Mouse (Mus musculus) hematopoietic stem cell, adult 5-6 weeks (primary cell): ENCODE data around the gene Amz2. TPM values are rescaled to one million over a fixed set of nuclear protein-coding genes. Genes with fewer than 3 reads are reported as not detected.
A peak's percentile ranks its signal among the peaks of the same experiment; 100 is the strongest.
"Not testable (repeated sequence)": the region's sequence is repeated elsewhere in the genome, so short reads cannot be mapped to it uniquely, and the experiment has no call there.

Source experiments
- ATAC-seq, 2 experiments: fragments of 125-278 bp in 1 of 2; replicated peaks in 1 of 2; 2 replicates each; pipeline ENCODE4 v1.8.0; 2016 to 2017; ENCODE audit warnings: inconsistent platforms in 2 of 2, mild to moderate bottlenecking in 2 of 2, moderate number of reproducible peaks in 2 of 2, low read depth in 1 of 2, moderate TSS enrichment in 1 of 2; ENCODE audit not compliant: low FRiP score in 2 of 2, poor library complexity in 2 of 2, severe bottlenecking in 2 of 2, insufficient read depth in 1 of 2, low TSS enrichment in 1 of 2
- total RNA-seq: library from RNA; stranded (forward); fragments of 172-1452, 232-1000 nt; gene quantifications from 2 replicates; pipeline ENCODE4 v1.2.3, GENCODE M21; 2017

Gene Amz2
- total RNA-seq, 1 experiment from 2014 or later: 80.7 TPM

DNA sequence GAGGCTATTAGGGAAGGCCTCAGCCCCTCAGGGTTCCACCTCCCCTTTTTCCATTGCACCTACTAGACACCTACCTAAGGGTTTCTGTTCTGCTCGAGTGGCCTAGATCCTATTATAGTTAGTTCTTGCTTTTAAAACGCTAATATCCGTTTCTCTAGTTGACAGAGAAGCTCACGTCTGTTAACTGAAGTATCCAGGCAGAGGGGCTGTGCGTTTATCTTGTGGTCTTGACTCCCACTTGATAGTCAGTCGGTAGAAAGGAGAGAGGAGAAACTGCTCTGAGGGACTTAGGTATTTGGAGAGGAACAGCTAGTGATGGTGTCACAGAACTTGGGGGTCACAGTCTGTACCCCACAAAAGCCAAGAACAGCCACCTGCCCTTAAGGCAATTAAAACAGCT lies 50.9 kb downstream of the Amz2 start:
- ATAC-seq: no peak

DNA sequence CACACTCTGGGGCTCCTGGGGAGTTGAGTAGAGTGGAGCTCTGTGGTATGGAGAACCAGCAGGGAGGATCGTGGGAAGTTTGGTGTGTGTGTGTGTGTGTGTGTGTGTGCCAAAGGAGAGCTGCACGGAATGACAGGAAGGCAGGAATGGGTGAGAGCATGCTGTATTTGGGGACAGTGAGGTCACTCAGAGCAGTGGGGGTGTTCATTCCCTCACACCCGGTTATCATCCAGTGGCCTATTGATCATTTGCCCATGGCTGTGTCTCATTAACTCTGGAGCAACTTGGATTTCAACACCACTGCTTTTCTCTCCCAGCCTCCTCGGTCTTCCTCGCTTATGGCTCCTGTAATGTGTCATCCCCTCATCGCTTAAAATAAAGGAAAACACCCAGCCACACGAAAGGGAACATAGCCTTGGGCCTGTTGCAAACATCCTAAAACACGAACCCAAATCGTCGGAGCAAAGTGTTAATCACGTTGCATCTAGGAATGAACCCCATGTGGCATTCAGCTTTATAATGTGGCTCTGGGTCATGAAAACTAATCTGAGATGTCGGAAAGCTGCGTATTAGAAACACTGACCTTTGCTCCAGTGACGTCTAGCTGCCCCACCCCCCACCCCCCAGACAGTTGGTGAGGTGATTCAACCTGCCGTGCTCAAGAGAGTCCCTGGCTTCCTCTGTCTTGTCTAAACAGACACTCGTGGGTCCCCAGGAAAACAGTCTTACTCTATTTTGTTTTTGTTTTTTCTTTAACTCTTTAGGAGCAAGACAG lies 52.0 kb downstream of the Amz2 start:
- no peak for ATAC-seq

DNA sequence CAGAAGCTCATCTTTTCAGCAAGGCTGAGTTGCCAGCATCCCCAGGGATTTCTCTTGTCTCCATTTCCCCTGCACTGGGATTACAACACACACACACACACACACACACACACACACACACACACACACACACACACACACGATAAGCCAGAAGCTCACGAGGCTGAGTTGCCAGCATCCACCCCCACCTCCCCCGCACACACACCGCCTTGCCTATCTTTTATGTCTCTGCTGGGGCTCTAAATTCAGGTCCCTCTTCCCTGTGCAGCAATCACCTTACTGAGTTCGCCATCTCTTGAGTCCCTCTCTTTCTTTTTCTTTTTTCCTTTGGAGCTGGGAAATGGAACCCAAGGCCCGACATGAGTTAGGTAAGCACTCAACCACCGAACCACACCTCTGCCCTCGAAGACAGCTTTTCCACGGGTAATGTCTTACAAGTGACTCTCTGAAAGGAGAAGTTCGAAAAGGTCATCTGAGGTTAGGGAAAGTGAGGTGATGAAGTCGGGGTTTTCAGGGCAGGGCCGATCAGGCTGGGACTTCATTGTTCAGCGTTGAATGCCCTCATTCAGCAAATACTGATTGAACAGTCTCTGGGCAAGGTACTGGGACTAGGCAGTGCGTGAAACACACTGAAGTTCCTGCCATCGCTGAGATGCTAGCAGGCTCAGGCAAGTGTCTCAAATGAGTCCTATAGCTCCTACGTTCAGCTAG lies 54.0 kb downstream of the Amz2 start:
- ATAC-seq: peak; percentile 59 to 80

DNA sequence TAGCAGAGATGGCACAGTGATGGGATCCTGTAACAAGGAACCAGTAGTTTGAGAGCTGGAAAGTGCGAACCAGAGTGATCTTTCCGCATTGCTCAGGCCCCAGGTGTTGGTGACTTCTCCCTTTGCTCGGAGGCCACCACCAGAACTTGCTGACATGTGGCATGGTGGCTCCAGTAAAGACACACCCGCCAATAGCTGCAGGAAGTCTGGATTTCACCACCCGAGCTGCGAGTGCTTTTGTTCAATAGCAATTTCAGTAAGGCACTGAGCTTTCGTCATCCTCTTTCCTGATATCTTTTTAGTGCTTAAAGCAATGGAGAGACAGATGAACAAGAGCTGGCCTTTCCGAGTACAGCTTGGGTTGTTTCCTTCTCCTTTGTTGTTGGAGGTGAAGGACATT lies 54.7 kb downstream of the Amz2 start:
- ATAC-seq: peak in 1 of 2 experiments; percentile 79; a peak in 2 of 4 replicates

DNA sequence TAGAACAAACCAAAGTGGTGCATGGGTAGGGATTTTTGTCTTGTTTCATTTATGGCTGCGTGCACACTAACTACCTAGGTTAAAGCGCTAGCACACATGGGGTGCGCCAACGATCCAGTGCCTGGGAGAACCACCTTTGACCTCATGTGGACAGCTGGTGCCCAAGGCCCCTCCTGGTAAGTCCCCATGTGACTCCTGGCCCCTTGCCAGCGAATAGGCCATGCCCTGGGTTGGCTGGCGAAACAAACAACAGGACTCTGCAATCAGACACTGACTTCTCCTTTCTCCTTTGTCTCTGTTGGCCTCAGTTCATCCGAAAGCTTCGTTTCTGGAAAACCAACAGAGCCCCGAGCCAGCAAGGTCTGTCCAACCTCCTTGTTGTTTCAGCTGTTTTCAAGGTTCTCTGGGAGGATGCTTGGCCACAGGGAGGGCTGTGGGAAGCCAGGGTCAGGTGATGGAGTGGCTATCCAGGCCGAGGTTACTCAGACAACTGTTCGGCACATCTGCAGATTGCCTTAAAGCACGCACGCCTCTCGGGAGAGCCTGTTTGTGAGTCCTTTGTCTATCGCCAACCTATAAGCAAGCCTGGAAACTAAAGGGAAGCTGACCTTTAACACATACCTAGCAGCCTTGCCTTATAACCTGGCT lies 59.8 kb downstream of the Amz2 start:
- peak in 1 of 2 experiments; percentile 39; a peak in 1 of 4 replicates for ATAC-seq

DNA sequence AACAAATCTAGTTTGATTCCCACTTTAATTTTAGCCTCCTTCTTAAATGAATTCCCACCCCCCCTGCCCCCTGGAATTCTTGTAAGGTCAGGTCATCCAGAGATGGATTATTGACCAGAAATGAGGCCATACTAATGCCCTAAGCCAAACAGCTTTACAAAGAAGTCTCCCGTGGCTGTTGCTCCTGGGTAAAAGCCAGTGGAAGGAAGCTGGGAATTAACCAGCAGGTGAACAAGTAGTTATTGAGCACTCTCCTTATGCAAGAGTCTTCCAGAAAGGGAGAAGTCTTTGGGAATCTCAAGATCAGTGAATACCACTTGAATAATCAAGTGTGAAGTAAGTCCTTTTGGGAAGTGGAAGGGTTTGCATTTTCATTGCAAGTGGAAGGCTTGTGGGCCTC lies 61.4 kb downstream of the Amz2 start:
- ATAC-seq: no peak

DNA sequence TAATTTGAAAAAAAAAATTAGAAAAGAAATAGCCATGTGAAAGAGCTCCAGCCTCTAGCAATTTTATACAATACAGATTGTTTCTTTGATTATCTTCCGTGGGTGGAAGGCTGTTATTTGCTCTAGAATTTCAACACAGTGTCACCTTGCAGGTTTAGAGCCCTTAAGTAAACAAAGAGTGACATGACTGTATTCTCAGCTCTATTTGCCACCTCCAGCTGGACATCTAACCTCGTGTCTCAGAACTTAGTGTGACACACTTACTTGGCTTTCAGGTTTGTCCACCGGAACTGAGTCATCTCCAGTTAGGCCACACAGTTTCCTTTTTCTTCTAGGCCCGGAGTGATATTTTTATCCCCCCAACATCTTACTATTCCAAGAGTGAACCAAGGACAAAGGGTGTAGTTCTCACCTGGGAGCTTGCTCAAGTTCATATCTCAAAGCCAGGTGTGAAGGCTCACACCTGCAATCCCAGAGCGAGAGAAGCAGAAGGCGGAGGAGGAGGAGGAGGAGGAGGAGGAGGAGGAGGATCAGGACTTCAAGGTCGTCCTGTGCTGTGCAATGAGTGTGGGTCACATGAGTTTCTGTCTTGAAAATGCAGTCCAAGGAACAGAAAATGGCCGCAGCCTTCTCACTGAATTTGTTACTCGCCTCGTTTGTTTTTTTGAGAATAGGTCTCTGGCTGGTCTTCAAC lies 62.4 kb downstream of the Amz2 start:
- ATAC-seq: peak in 1 of 2 experiments; percentile 22; a peak in 1 of 4 replicates

DNA sequence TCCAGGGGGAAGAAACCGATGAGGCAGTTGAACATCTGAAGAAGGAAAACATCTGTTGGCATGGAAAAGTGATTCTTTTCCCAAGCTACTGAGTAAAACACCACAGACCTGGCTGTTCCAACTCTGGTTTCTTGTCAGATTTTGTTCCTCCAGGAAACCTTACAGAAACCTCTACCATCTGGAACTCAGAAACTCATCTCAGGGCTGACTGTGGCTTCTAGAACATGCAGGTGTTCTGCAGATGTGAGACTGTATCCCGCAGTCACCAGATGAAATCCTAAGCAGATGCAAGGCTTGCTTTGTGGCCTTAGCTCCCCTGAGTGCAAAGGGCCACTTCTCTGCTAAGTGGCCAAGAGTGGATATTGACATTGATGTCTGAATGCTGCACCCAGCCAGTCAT lies 64.0 kb downstream of the Amz2 start:
- no peak for ATAC-seq

DNA sequence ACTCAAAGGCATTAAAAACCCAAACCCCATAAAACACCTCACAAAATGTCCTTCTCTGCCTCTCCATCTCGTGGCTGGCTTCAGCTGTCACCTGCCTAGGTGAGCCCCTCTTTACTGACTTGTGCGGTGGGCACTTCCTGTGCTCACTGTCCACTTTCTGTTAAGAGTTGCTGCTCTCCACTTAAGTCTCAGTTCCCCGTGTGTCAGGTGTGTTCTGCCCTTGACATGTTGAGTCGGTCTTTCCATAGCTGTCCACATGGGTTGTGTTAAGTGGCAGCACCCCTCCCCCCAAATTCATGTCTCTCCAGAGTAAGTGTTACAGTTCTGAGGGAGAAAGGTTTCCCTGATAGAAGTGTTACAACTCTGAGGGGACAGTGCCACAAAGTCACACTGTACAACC lies 66.1 kb downstream of the Amz2 start:
- ATAC-seq: no peak

DNA sequence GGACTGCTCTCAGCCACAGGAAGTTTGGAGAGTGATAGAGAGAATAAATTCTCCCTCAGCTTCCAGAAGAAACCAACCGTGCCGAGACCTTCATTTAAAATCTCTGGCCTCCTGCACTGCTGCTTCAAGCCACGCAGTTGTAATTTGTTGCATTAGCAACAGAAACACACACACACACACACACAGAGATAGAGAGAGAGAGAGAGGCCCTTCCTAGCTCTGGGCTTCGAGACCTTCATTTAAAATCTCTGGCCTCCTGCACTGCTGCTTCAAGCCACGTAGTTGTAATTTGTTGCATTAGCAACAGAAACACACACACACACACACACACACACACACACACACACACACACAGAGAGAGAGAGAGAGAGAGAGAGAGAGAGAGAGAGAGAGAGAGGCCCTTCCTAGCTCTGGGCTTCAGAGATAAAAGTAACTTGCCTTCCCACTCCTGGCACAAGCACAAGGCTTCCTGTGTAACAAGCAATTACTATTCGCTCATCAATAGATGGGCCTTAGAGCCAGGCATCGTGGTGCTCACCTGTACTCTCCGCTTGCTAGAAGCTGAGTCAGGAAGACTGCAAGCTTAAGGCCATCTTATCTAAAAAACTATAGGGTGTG lies 67.2 kb downstream of the Amz2 start:
- not testable (repeated sequence) for ATAC-seq

DNA sequence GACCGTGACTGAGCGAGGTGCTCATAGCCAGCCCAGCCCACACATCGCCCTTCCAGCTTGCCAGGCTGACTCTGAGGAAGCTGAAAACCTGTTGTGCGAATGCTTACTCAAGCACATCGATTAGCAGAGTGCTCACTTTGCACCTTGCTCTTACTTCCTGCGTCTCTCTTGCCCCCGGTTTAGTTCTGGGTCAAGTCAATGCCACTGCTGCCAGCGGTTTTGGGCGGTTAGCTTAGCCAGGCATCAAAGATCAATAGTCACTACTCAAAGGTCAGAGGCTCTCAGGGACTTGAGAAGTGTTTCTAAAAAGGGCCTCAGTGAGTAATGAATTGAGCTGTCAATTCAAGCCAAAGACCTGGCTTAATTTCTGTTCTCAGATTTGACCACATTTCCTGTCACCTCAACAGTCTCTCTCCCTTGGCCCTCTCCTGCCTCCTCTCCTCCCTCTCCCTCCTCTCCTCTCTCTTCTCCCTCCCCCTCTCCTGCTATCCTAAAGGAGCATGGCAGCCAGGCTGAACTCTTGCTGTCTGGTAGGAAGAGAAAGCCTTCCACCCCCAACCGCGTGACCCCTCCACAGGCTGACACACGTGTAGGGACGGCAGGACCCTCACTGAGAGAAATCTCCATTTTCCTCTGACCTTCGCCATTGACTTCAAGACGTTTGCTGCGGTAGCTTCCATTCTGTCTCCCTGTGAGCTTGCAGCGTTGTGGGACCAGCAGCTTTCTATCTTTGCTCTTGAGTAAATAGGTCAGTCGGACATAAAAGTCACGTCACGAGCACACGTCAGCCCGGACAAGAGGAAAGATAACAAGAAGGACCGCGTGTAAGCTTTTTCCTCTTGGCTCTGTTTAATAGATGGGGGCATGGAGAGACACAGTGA lies 69.4 kb downstream of the Amz2 start:
- no peak for ATAC-seq

DNA sequence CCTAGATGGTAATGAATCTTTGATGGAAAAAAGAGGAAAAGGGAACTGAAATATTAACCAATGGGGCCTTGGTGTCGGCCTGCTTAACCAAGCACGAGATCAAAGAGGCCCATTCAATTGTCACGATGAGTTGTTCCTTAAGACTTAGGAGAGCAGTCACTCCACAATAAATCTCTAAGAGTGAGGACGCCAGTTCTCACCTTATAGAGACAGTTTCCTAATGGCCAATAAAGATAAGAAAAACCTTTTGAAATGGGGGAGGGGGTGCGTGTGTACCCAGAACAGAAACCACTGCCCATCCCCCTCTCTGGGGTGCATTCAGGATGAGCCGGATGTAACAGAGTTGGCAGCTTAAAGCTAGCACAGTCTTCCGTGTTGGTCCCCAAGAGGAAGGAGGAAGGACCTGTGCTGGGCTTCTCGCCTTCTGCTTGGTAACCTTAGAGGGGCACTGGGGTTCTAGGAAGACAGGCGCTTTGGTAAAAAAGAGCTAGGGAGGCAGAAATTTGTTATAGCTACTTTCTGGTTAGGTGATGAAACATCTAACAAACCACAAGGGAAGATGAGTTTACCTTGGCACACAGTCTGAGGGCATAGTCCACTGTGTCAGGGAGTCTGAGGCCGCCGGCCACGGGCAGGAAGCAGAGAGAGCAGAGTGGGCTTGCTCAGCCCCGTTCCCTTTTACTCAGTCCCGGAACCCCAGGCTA lies 70.2 kb downstream of the Amz2 start:
- ATAC-seq: peak; percentile 38 to 52; a peak in 1 of 4 replicates

DNA sequence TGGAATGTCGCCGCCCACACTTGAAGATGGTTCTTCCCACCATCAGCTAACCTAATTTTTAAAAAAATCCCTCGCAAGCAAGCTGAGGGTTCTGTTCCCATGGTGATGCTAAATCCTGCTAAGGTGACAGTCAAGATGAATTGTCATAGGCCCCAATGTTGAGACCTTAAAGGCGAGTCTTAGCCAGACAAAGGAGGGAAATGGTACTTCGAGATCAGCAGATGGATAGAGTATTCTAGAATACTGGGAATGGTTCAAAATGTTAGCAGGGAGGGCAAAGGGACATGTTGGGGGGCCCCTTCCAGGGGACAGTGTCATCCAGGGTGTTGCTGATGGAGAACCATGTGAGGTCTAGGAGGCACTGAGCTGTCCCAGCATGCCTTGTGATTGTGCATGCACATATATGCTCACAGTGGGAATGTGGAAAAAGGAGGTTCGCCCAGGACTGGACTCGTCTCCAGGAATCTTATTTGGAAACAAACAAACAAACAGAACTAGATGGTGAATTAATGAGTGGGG lies 70.8 kb downstream of the Amz2 start:
- ATAC-seq: no peak

DNA sequence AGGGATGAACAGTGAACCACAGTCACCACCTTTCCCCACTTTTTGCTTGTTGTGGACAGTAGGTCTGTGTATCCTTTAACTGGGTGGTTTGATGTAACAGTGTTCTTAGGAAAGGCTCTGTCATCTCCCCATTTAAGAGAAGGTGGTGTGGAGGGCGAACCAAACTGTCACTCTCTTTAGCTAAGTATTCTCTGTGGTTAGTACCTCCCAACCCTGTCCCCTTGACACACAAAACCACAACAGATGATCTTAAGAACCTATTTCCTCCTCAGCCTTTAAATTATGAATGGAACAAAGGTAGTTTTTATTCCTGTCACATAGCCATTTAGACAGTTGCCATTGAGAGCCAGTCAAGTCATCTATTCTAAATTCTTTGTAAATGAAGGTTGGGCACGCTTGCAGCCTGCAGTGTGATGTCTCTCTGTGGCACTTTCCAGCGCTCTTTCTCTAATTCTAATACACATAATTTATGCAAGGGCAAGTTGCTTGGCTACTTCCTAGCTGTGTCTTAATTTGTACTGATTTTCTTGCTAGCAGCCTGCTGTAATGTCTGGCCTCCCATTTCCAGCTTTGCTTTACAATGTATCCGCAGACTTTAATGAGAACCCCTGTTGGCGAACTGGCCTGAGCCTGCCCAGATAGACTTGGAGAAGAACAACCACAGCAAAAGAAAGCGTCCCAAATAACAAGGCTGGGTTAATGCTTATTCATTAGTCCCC lies 71.4 kb downstream of the Amz2 start:
- ATAC-seq: peak; percentile 34 to 38; a peak in 2 of 4 replicates

DNA sequence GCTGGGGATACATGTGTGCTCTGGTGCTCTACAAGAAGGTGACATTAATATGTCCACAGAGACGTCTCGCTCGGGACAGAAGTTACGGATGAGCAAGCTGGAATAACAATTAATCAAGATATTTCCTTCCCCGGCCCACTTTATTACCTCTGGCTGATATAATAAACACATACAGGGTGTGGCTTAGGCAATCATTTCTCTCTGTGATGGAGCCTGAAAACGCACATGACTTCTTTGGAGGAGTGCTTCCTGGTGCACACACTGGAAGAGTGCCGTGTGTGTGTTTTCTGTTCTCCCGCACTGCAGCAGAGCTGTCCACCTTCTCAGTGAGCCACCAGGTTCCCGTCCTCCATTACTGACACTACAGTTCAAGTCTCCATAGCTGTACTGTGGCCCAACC lies 72.2 kb downstream of the Amz2 start:
- no peak for ATAC-seq
